Mouse (Mus musculus) left cerebral cortex, postnatal 14 days (tissue): ENCODE results near the gene Efcc1. TPM values are rescaled to one million over a fixed set of nuclear protein-coding genes. Genes with fewer than 3 reads are reported as not detected.

Experiments used
- DNase-seq, 2 experiments: peaks; one replicate each; pipeline ENCODE4 v3.0.0; 2021 to 2022; ENCODE audit warnings: low spot score in 2 of 2, mixed read lengths in 1 of 2
- intact Hi-C: fragments of 180-260 bp; cut with DNase I; formaldehyde crosslinking; loops from one replicate; pipeline ENCODE4 v1.15.1; 2025
- total RNA-seq, 2 experiments: library from RNA; stranded (reverse); gene quantifications; 2 replicates each; pipeline ENCODE4 v1.2.3; 2021

Efcc1 gene
- total RNA-seq, 2 experiments from 2014 or later = 4.0 to 4.3 TPM

DNA sequence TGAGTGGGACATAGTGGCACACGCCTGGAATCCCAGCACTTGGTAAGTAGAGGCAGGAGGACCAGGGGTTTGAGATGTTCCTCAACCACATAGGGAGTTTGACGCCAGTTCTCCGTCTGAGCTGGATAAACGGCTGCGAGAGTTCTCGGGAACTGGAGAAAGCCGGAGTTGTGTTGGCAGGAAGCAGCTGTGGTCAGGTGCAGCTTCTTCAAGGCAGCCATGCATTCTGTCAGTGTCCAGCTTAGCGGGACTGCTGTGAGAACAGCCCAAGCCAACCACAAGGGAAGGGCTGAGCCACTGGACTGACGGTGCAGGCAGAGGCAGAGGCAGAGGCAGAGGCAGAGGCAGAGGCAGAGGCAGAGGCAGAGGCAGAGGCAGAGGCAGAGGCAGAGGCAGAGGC lies 44.2 kb downstream of the Efcc1 start:
- intact Hi-C loops = no loop called here
- no peak for DNase-seq

DNA sequence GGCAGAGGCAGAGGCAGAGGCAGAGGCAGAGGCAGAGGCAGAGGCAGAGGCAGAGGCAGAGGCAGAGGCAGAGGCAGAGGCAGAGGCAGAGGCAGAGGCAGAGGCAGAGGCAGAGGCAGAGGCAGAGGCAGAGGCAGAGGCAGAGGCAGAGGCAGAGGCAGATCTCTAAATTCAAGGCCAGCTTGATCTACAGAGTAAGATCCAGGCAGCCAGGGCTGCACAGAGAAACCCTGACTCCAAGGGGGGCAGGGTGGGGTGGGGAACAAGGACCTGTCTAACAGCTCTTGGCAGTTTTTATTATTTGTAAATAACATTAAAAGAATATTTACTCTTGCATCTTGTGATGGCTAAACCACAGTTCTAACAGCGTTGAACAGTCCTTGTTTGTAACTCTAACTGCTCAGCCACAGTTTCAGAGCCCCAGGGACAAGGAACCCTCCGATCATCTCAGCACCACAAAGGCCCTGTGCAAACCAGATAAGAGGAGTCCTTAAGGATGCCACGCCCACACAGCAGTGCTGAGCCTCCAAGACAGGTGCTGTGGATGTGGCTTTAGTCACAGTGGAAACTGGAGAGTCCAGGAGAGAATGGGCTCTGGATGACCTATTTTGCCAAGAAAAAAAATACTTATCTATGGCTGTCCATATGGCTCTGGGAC lies 45.0 kb downstream of the Efcc1 start:
- DNase-seq = no peak
- intact Hi-C loops = no loop called here

DNA sequence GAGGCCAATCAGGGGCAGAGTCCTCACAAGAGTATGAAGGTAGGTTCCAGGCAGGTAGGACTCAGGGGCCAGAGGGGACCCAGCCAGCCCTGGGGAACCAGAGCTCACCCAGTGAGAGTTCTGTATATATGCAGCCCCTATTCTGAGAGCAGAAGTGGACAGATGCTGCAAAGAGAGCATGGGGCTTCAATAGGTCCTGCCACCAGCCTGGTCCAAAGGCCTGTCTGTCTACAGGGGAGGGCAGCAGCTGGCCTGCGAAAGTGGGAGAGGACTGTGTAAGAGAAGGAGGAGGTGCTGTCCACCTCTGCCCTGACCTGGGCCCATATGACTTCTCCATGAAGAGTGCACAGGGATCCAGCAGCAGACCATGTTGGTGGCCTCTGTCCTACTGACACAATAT lies 46.0 kb downstream of the Efcc1 start:
- no peak for DNase-seq
- intact Hi-C loops = no loop called here

DNA sequence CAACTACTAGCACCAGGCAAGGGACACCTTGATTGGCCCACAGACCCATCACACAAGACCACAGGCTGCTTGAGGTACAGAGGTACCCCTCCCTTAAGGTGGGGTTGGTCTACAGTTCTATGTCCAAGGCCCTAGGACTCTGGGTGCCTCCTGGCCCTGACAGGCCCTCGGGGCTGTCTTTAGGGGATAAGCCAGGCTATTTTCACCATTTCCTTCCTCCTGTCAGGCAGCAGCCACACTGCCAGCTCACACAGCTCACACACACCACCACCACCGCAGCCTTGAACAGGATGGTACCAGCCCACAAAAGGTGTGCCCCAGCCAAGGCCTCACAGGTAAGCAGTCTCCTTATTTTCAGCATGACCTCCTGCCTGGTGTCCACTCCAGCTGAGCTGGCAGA lies 47.2 kb downstream of the Efcc1 start, which contains the start of gene Gp9:
Gene Gp9 (plus strand): TSS at position 231 of the 400 bp plus-strand sequence.
- DNase-seq = no peak
- intact Hi-C loops = no loop called here

DNA sequence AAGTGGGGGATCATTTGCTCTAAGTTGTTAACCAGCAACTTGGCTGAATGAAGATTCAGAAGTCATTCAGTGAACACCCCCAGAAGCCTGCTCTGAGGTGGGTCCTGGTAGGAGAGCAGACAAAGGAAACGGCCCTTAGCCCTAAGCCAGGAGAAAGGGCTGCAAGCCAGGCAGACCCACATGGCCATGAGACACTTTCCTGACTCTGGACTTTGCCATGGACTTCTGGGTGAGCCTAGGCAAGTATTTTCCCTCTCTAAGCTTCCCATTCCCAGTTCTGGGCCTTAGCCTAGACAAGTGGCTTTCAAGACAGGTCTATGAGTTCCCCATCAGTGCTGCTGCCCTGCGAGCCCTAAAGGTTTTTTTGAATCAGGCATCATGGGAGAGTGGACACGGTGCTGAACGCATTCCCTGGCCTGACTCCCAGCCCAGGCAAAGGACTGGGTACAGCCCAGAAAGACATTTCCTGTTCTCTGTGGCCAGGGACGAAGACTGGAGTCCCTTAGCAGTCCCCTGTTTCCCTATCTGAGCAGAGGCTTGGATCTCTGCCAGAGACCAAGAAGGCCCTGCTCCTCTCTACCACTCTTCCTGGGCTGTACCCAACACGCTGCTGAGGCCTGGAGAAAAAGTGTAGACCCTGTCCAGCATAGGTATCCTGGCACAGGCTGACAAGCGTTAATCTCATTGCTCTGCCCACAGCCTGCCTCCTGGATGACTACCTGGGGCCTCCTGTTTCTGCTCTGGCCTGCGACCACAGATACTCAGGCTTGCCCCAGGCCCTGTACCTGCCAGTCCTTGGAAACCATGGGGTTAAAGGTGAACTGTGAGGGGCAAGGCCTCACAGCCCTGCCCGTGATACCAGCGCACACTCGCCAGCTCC lies 47.9 kb downstream of the Efcc1 start:
- intact Hi-C loops = no loop called here
- no peak for DNase-seq

DNA sequence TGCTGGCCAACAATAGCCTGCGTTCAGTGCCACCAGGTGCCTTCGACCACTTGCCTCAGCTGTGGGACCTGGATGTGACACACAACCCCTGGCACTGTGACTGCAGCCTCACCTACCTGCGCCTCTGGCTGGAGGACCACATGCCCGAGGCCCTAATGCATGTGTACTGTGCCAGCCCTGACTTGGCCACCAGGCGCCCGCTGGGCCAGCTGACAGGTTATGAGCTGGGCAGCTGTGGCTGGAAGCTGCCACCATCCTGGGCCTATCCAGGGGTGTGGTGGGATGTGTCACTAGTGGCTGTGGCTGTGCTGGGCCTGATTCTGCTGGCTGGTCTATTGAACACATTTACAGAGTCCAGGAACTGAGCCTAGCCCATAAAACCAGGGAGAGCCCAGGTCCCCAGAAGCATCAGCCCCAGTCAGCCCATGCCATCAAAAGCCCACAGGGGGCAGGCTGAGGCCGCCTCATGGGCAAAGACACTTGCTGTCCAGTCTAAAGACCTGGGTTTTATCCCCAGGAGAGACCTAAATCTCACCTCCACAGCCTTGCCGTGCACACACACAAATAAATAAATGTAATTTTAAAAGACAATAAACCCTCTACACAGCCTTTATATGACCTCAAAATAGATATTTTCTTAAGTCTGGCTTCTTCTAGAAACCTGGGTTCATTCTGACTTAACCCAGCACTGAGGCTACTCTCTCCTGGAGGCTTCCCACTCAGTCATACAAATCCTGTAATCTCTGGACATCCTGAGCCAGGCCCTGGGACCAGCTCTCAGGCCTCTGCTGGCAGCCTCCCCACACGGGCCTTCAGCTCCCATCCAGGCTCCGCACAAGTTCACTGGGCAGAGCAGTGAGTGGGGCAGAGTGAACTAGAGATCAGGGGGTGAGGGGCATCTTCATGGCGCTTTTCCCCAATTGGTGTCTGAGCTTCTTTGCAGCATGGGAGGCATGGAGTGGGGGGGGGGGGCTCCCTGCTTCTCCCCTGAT lies 48.8 kb downstream of the Efcc1 start:
- intact Hi-C loops = no loop called here
- DNase-seq = no peak

DNA sequence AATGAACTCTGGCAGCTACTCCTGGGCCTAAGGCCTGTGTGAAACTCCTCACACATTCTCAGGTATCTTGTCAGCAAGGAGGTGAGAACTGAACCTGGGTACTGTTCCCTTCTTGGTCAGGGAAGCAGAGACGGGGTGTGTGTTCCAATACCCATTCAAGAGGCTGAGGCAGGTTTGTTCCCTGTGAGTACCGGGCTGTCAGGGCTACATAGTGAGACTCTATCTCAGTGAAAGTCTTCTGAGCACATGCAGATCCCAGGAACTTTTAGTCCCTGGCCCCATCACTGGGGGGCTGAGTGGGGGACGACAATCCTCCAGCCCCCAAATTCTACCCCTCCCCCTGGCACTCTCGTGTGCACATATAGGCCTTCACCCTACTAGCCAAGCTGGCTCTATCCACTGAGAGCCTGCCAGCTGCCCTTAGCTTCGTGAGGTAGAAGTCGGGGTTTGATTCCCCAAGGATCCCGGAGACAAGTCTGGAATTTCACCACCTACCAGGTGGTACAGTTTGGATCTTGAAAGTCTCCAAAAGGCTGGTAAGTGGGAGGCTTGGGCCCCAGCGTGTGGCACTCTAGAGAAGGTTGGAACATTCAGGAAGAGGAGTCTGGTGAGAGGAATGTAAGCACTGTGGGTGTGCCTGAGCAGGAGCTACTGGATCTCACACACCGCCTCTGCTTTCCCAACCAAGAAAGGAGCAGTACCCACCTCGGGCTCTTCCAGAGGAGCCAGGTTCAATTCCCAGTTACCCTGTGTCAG lies 50.1 kb downstream of the Efcc1 start:
- intact Hi-C loops = no loop called here
- DNase-seq = no peak

DNA sequence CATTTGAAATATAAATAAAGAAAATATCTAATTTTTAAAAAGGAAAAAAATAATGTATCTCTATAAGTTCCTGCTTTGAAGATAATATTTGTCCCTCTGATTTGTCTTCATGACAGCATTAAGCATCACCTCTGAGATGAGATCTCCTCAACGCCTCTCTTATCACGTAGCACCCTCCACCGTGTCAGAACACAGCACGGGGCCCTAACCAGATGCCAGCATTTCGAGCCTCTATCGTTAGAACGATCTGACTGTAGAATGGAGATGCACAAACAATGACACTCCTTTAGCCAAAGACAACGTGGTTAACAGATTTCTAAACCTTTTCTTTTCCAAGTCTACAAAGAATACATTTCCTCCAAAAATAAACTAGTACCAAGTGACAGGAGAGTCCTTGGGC lies 53.4 kb downstream of the Efcc1 start:
- intact Hi-C loops = no loop called here
- DNase-seq = no peak

DNA sequence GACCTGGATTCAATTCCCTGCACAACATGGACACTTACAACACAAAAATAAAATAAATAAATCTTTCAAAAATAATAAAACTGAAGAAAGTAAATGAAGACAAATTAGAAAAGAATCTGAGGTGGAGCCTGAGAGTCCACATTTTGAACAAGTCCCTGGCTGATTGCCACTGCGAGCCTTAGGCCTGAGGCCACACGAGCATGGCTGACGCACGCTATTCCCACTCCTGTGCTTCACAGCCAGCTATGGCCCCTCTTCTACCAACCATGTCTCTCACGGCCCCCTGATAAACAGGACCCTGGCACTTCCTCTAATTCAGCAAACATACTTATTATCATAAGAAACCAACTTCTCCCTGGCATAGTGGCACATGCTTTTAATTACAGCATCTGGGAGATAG lies 56.0 kb downstream of the Efcc1 start:
- intact Hi-C loops = no loop called here
- DNase-seq = no peak

DNA sequence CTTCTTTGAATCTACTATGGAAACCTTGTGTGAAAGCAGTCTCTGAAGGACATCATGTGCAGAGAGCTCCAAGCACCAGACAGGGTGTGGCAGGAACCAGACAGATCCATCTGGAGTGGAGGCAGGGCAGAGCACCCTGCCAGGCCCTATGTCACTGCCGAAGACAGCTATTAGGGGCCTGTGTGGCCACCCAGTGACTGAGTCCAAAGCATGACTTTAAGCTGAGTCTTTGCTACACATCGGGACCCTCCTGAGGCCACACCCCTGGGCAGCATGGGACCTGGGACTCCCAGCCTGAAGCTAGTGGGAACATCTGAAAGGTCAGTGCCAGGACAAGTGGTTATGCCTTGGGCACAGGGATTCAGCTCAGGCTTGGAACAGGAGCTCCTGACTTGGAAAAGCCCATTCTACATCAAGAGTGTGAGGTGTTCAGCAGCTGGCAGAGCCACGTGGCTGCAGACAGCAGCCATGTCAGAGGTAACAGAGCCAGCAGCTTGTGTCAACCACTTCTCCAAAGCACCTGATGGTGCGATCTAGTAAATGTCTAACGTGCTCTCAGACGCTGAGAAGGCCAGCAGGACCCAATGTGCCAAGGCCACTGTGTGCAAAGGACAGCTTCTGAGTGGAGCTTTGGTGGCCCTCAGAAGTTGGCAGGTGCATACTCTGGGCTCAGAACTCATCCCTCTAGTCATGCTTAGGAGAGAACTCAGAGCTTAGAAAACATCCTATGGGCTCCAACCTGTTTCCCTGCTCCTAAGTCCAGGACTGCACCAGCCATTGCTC lies 56.6 kb downstream of the Efcc1 start:
- no peak for DNase-seq
- intact Hi-C loops = no loop called here

DNA sequence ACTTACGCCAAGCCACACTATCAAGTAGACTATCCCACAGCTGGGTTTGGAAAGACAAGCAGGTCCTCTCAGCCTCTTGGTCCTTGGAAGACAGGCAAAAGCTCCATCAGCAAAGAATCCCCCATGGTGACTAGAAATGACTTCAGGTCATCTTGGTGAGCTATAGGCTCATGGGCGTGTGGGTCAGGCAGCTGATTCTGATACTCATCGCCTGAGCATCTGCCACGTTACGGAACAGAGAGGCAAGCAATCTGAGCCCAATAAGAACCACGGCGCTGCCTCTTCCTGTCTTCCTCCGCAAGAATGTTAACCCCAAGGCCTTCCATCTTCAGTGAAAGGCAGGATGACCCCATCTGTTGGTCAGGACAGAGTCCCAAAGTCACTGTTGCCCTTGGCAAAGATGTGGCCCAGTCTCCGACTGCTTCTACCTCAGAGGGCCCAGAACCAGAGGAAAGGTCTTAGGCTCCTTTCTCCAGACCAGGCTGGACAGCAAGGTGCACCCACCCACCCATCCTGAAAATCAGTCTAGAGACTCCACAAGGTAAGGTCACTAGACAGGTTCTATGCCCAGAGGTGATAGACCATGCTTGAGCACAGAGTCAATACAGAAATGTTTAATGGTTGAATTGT lies 57.7 kb downstream of the Efcc1 start:
- intact Hi-C loops = no loop called here
- DNase-seq = no peak

DNA sequence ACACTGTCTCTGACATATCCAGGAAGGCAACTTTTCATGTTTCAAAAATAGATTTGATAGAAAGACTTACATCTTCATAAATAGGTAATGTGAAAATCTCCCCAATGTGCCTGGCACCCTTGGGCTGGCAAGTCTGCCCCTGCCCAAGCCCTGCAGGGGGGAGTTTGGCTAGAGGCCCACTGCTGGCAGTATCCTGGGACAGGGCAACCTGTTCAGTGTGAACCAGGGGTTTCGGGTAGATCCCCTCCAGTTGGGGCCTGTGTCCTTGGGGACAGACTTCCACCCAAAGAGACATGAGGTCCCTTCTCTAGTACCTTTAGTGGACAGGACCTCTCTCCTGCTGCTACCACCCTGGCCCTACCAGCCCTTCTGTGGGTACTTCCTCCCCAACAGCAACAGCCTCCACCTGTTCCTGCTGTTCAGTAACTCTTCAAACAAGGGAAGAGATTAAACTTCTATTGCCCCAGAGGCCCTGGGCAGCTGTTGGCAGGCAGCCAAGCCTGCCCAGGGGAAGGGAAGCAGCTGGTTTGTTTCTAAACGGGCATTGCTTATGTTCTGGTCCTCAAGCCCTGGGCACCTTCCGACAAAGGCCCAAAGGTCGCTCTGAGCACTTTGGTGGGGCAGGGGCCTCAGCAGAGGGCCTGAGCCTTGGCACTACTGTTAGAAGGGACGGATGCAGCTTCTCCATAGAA lies 58.4 kb downstream of the Efcc1 start:
- intact Hi-C loops = no loop called here
- DNase-seq = no peak

DNA sequence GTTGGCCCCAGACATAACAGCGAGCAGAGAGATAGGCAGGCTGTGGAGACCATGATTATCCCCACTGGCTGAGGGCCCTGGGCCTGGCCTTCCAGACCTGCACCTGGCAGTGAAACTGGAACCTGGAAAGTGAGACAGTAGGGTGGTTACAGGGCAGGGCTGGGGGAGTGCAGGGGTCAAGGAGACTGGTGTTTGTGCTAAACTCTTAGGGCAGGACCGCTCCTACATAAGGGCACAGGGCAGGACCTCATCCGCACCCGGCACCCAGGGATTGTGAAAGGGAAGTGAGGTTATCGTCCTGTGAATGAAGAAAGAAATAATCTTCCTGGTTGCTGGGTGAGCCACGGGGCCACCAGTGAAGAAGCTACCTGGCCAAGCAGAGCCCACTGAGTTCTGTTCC lies 59.1 kb downstream of the Efcc1 start:
- no peak for DNase-seq
- intact Hi-C loops = no loop called here

DNA sequence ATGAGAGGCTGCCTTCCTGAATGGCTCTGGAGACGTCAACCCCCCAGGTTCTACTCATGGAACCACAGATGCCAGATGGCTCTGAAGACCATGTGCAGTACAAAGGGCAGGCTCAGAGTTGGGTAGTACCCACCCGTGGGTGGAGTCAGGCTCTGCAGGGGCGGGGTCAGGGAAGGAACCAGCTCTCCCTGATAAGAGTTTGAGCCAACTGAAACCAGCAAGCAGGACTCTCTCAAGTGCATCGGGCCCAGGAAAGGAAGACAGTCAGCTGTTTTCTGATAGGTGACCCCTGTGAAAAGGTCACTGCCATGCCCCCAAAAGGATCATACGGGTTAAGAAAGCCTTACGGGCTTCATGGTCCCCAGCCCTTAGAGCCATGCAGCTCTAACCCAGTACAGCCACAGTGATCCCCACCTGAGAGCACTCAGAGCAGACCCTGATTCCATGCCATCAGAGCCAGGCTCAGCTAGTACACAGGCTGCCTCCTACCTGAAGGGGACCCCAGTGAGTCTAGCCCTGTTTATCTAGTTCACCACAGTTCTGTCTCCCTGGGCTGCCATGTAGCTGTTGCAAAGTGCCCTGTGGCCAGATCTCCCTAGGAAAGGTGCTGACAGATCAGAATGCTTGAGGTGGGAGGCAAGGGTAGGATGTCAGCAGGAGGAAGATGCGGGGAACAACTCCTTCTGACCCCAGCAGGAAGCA lies 60.3 kb downstream of the Efcc1 start:
- intact Hi-C loops = no loop called here
- DNase-seq = no peak

DNA sequence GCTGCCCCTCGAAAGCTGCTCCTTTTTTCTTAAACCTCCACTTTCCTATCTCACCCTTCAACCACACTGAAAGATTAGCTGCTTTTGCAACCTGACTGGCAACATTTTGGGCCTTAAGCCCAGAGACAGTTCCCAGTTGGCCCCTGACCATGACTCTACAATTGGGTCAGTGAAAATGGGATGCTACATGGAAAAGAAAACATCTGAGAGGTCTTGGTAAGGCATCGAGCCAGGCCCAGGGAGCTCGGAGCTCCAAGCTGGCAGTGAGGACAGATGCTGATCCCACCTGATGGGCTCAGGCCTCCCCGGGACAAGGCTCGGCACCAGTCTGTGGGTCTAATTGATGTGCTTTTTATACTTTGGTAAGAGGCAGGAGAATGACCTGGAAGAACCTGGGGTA lies 61.2 kb downstream of the Efcc1 start:
- intact Hi-C loops = no loop called here
- no peak for DNase-seq

DNA sequence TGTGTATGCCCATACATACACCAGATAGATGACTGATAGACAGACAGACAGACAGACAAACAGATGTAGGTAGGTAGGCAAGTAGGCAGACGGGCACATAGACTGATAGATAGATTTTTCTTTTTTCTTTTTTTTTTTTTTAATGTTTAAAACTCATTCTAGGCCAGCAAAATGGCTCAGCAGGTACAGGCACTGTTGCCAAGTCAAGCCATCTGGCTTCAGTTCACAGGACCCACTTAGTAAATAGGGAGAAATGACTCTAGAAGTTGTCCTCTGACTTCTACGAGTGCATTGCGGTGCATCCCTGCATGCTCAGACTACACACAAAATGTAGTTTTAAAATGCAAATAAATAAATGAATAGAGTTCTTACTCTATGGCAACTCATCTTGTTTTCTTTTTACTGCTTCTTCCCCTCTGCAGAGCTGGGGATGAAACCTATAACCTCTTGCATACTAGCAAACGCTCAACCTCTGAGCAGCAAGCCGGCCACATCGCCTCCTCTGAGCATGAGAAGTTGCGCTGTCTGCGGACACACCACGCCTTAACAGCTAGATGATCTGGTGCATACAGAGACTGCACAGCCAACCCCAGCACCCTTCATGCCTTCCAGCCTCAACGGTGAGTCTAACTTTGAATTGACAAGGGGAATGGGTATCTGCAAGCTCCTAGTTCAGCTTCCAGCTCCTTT lies 63.3 kb downstream of the Efcc1 start:
- intact Hi-C loops = no loop called here
- DNase-seq = no peak
